Mouse (Mus musculus): Measurements from ENCODE around the gene Car8. TPM values are rescaled to one million over a fixed set of nuclear protein-coding genes. Genes with fewer than 3 reads are reported as not detected.
"Not testable (repeated sequence)": the region's sequence is repeated elsewhere in the genome, so short reads cannot be mapped to it uniquely, and the experiment has no call there.

Car8 gene
- total RNA-seq, 2 experiments from 2014 or later: 7.5 to 9.4 TPM

DNA sequence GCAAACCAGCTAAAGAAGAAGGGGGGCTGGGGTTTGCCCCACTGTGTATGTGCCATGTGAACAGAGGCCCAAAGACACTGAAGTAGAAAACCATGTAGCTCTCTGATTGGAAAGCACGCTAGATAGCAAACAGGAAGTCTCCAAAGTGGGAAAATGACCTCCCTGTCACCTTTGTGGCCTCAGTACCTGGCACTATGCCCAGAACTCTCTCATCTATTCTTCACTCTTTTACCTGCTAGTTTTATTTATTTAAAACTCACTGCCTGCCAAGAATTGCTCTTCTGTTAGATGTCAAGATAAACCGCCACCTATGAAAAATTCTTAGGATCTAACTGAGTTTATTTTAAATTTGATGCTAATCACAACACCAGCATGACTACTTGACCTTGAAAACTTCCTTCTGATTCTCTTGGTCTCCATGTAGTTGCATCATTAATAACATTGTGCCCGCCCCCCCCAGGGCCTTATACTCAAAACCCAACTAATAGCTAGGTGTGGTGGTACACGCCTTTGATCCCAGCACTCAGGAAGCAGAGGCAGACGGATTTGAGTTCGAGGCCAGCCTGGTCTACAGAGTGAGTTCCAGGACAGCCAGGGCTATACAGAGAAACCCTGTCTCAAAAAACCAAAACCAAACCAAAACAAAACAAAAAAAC is 31.8 kb downstream of the Car8 start:
- intact Hi-C loops (cut with DNase I): no loop called here
- DNase-seq (ENCODE audit: low spot score in 2 of 2): no peak

DNA sequence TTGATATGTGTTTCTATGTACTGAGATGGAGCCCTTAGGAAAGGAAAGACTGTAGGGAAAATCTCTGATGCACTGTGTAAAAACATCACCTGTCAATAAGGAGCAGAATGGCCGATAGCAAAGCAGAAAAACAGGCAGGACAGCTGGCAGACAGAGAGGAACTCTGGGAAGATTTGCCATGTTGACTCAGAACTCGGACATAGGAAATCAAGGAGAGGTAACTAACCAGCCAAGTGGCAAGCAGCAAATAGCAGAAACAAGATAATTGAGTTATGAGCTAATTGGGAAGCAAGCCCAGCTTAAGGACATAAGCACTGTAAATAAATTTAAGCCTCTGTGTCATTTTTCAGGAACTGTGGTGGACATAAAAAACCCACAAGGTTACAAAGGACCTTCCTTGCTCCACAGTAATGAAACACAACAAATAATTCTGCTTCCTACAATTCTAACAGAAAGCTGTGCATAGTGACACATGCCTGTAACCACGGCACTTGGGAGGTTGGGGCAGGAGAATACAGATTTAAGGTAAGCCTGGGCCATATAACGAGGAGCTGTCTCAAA is 33.7 kb downstream of the Car8 start:
- intact Hi-C loops (cut with DNase I): no loop called here
- no peak for DNase-seq (ENCODE audit: low spot score in 2 of 2)

DNA sequence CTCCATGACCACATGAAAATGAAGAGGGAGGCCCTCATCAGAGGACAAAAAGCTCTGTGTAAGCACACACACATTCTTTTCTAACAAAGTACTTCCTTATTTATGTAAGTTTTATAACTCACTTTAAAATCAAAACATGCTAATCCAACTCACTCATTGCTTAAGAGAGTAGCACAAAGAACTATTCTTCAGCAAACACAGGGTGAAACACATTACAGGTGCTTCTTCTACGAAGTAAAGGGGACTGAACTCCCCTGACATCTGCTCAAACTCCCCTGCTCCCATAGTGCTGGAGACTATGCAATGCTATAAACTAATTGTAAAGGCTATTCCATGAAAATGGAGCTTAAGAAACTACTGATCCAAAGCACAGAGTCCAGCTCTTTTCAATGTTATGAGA is 35.5 kb downstream of the Car8 start:
- no peak for DNase-seq (ENCODE audit: low spot score in 2 of 2)
- intact Hi-C loops (cut with DNase I): no loop called here

DNA sequence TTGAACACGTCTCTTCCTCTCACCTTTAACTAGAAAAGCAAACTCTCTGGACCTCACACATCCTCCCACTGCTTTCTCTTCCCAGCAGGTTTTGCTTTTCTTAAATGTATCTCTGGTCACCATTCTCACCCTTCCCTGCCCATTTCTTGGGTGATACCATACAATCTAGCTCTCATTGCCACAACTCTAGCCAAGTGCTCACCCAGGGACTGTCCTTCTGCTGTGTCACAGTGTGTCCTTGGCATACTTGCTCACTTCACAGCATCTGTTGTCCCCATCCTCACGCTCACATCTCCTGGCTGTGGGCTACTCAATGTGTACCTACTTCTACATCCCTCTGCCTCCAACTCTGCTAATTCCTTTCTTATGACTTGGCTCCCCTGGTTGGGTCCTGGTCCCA is 37.2 kb downstream of the Car8 start:
- no peak for DNase-seq (ENCODE audit: low spot score in 2 of 2)
- intact Hi-C loops (cut with DNase I): no loop called here

DNA sequence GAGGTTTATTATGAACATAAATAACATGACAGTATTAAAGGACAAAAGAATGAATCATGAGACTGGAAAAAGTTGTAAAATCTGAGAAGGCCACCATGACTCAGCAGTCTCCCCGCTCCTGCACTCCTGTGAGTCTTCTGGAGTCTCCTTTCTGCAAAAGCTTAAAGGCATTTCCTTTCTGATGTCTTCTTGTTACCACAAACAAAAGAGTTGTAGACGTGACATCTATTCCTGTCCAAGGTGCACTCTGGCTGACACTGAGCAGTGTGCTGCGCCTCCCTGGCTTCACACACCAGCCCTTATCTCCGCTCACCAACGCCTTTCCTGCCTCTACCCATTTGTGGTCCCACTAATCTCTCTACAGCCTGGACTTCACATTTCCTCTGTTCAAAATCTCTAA is 38.8 kb downstream of the Car8 start:
- intact Hi-C loops (cut with DNase I): no loop called here
- no peak for DNase-seq (ENCODE audit: low spot score in 2 of 2)

DNA sequence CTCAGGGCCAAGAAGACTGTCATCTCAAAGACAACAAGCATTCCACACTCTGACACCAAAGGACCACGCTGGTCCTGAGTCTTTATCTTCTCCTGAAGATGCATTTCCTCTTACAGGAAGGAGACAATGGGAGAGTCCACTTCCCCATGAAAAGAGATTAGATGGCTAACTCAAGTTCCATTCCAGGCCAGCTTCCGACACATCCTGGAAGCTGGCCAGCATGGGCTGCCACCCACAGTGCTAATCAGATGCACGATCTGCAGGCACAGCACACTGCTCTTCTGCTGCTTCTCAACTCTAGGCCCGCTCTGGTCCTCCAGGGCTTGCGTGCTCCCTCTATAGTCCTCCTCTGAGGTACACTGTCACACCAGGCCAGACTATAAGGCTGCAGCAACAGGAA is 40.8 kb downstream of the Car8 start:
- intact Hi-C loops (cut with DNase I): no loop called here
- no peak for DNase-seq (ENCODE audit: low spot score in 2 of 2)

DNA sequence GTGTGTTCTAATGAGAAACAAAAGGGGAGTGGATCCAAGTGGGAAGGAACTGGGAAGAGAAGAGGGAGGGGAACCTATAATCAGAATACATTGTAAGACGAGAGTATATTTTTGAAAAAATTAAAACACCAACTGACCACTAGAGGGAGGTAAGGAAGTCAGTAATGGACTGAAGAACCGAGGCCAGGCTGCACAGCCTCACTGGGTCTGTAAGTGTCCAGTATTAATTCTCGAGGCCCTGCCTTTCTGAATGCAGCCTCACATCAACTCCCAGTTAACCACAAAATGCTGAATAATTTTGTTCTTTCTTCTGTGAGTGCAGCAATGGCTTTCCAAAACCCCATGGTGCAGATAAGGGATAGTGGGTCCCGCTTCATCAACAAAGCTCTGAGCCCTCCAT is 48.4 kb downstream of the Car8 start:
- DNase-seq (ENCODE audit: low spot score in 2 of 2): no peak
- intact Hi-C loops (cut with DNase I): no loop called here

DNA sequence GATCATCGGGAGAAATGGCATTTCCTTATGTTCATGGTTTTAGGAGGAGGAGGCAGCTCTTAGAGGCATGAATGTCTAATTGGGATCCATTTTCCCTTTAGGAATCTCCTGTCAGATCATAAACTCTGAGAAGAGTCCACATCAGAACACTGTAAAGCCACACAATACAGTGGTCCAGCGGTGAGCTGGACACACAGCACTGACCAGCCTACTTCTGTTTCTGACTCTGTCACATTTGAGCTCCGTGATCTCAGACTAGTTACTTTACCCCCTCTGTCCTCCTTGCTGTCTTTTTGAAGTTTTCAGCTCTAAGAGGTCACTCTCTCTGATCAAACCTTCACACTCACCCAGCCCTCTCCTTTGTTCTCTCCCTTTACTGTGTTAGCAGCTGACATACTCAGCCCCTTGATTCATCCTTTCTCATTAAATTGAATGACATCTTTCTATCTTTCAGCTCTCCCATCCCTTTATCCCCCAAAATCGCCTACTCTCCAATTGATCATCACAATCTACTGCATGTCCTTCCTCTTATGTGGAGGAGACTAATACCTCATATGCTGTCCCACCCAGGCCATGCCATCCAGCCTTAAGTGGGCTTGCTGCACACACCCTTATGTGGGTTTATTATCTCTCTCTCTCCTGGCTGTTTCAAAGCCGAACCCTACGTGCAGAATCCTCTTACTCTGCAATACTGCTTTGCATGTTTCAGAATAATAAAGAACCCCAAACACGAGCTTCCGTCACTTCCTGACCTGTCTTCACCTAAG is 51.7 kb downstream of the Car8 start:
- intact Hi-C loops (cut with DNase I): loop anchor here (10.0 kb wide), 1 partner anchor 178 kb away; no protein-coding TSS in a partner anchor
- DNase-seq (ENCODE audit: low spot score in 2 of 2): no peak

DNA sequence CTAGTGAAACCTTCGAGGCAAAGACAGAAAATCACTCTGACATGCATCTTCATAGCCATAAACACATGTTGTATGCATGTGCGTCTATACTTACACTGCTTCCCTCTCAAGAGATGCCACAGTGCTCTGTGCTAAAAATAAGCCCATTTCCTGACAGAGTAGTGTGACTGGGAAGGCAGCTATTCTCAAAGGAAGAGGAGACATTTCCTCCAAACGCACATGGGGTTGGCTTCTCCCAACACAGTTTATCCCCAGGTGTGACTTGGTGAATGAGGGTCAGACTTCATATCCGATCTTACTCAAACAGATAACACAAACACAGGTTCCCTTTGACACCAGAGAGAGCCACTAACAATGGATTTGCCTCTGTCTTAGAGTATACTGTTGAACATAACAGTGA is 58.3 kb downstream of the Car8 start:
- intact Hi-C loops (cut with DNase I): loop anchor here (10.0 kb wide), 1 partner anchor 184 kb away; no protein-coding TSS in a partner anchor
- no peak for DNase-seq (ENCODE audit: low spot score in 2 of 2)

DNA sequence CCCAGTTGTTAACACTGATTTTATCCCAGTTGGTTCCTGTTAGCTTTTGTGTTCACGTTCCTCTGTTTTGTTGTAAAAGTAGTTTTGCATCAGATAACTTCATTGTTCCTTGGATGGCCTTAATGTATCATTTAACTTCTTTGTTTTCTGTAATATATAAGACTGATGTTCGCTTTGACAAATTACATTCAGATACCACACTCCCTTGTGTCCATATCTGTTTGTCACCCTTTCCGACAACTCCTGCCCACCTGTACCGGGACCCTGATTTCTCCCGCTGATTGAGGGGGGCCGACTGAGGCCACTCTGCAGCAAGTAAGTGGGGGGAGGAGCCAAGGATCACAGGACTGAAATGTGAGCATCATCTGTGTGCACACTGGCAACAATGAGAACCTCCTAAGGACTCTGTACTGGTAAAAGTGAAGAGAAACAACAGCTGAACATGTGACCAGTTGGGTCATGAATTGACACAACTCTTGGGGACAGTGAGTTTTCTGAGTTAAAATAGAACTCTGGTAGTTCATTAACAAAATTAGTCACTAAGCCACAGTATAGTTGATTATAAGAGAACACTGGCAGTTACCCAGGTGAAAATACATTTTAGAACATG is 84.1 kb downstream of the Car8 start:
- intact Hi-C loops (cut with DNase I): no loop called here
- DNase-seq (ENCODE audit: low spot score in 2 of 2): no peak

DNA sequence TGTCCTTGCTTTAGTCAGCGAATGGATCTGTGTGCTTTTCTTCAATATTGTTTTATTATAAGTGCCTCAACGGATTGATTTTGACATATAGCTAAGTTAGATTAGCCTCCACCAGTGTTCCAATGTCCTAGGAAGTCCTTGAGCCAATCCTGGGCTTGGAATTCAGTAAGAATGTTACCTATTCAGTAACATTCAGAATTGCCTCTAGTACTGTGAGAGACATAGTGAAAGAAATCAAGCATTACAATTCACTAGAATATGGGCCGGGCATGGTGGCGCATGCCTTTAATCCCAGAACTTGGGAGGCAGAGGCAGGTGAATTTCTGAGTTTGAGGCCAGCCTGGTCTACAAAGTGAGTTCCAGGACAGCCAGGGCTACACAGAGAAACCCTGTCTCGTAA is 84.9 kb downstream of the Car8 start:
- intact Hi-C loops (cut with DNase I); DNase-seq (ENCODE audit: low spot score in 2 of 2): not testable (repeated sequence)

DNA sequence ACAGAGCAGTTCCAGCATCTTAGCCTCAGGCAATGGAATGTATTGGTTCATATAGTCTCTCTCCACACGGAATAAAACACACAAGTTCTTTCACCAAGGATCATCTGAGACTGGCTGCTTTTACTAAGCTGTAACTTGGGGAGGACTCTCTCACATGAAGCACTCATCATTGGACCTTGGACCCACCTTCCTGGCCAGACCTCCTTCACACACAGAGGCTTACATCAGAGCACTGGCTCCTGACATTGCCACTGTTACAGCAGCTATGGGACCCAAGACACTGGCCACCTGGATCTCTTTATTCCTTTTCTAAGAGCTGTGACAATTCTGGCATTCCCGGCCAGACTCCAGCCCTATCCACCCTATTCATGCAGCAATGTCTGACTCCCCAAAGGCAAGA is 101.4 kb downstream of the Car8 start:
- DNase-seq (ENCODE audit: low spot score in 2 of 2): no peak
- intact Hi-C loops (cut with DNase I): no loop called here

DNA sequence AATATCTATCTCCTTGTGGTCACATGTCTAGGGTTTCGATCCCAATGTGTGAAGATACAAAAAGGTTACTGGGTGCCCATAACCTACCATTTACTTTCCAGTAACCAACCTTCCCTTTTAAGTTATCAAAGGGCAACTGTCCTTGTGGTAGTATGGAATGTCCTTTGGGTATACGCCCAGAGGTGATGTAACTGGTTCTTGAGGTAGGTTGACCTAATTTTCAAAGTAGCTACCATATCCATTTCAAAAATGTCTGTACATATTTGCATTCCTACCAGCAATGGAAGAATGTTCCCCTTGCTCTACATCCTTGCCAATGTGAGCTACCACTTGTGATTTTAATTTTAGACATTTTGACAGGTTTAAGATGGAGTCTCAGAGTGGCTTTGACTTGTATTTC is 106.8 kb downstream of the Car8 start:
- DNase-seq (ENCODE audit: low spot score in 2 of 2): no peak
- intact Hi-C loops (cut with DNase I): no loop called here

DNA sequence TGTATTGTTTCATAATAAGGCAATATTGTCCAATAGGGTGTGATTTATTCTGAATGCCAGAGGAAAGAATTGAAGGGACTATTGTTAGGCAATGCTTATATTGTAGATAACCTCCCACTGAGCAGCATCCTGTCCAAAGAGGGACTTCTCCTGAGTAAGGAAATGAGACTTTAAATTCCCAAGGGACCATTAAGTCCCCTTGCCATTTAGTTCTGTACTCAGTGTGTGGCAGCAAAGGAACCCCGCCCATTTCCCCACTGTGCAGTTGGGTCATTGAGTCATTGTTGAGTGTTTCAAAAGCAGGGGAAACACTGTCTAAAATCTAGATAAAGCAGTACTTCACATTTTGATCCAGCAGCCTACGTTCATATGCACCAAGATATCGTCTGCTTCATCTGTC is 125.3 kb downstream of the Car8 start:
- no peak for DNase-seq (ENCODE audit: low spot score in 2 of 2)
- intact Hi-C loops (cut with DNase I): no loop called here

DNA sequence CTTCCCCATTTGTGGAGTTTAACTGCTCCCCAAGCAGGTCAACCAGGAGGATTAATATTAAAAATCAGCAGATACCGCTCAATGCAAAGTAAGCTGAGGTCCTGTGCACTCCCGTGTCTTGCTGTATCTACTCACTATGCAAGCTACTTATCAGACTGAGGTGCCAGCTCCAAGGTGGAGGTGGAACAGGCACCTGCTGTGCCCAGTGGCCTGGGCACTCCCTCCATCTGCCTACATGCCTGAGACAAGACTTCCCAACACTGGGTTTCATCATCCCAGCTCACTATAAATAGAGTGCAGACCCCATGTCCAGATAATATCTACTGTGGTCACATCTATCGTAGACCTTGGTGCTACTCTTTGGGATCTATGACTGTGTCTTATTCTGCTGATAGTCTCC is 127.0 kb downstream of the Car8 start:
- DNase-seq (ENCODE audit: low spot score in 2 of 2): no peak
- intact Hi-C loops (cut with DNase I): no loop called here

DNA sequence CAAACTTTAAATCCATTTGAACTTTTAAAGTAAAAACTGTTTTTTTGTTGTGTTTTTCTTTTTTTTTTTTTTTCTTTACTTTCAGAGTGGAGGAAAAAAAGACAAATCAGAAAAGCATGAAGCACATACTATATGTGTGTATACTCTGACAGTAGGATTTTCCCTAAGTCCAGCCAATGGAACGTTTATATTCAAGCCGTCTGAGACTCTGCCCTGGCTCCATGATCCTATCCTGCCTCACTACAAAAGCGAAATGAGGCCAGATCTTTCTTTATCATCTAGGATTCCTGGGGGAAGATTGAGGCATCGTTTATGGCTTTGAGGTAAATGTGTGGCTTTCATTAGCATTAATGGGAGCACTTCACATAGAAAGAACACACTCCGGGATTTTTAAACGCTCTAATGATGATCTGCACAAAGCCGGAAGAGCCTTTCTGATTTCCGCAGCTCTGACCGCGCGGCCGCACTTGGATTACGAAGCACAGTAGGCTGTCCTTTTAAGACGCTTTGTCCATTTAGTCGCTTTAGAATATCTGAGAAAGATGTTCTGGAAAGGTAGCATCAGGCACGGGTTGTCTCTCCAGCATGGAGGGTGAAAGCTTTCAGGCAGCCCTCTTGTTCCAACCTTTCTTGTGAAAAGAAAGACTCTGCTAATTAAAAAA is 128.8 kb downstream of the Car8 start:
- no peak for DNase-seq (ENCODE audit: low spot score in 2 of 2)
- intact Hi-C loops (cut with DNase I): no loop called here

DNA sequence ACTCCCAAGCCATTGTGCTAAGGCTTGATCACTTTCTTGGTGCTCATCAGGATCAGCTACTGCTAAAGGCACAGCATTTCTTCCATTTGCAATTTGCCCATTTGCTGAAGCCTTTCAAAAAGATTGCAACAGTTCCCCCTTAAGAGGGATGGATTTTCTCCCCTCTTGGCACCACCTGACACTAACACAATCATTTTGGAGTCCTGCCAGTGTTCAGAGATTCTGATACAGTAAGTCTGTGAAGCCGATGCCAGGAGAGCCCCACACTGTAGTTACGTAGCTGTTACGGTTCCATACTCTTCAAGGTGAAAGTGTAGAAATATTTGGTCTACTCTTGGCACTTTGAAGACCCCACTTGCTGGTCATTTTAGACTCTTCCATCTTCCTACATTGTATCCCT is 137.4 kb downstream of the Car8 start:
- intact Hi-C loops (cut with DNase I): no loop called here
- DNase-seq (ENCODE audit: low spot score in 2 of 2): no peak

DNA sequence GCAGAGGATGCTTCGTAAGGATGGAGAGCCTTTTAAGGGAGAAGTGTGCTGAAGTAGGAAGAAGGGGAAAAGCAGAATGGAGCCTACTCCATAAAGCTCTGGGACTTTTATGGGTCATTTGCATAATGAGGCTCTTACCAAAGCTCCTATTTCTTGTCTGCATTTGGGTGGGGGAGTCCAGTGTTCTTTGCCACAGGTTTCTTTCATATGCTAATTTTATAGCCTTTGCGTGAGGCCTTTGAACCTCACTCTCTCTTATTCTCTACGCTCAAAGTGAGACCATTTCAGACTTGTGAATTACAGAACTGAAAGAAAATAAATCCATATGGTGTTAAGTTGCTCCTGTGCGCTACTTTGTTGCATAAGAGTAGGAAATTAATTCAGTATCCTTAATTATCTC is 140.8 kb downstream of the Car8 start:
- intact Hi-C loops (cut with DNase I): no loop called here
- no peak for DNase-seq (ENCODE audit: low spot score in 2 of 2)

DNA sequence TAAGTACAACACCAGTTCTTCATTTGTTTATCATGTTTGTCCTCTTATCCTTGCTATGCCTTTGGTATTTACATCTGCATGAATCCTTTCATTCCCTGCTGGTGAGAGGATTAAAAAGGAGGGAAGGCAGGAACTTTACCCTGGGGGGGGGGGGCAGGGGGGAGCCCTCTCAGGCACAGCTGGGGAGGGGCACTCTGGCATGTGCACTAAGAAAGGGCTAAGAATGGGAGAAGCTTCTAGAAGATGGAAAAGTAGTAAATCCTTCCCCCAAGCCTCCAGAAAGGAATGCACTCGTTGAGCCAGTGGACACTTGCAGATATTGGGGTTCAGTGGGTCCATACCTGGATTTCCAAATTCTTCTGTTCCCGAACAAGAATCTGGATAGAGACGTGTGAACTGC is 141.2 kb downstream of the Car8 start:
- DNase-seq (ENCODE audit: low spot score in 2 of 2): no peak
- intact Hi-C loops (cut with DNase I): no loop called here

DNA sequence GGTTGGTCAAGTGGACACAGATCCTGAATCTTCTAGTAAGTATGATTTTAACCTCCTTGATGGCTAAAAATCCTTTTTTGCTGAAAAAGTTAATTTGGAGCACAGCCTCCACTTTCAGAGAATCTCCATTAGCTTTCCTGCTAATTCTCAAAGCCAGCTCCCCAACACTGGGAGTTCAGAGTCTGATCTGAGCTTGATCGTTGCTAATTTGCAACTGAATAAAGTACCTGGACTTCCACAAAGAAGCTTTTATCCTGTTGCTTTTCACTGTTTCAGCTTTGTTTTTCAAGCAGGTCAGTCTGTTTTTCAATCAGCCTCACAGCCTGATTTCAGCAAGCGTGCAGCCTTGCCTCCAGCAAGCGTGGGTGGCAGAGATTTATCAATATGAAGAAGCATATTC is 145.3 kb downstream of the Car8 start:
- DNase-seq (ENCODE audit: low spot score in 2 of 2); intact Hi-C loops (cut with DNase I): not testable (repeated sequence)
